8 mouse cellular contexts compared by ENCODE assay signal in genomic region chr2:172440640-172441005, GRCm38 (mm10). TPM values are rescaled to one million over a fixed set of nuclear protein-coding genes. Genes with fewer than 3 reads are reported as not detected.
A peak's percentile ranks its signal among the peaks of the same experiment; 100 is the strongest.
DNase-seq lines count a peak whose midpoint lies in the region; ATAC-seq and TF ChIP-seq lines count a peak whose summit lies in the region.

No protein-coding gene starts in this region.

- TF ChIP-seq POLR2A in small intestine, adult 2 months (IDR thresholded peaks at IDR 0.05; ENCODE audit: low read depth, low read length): no peak

- peak overlapping the region; percentile 99 for H3K4me3 ChIP-seq in megakaryocyte, embryonic 14.5 days (replicated peaks)
- peak overlapping the region; percentile 68 for H3K4me3 ChIP-seq in erythroblast, embryonic 14.5 days (replicated peaks)
- peak overlapping the region; percentile 74 for H3K4me3 ChIP-seq in limb, embryonic 13.5 days
- H3K4me3 ChIP-seq in small intestine, adult 2 months (ENCODE audit: low read depth, low read length): peak overlapping the region; percentile 87

- H3K9me3 ChIP-seq in megakaryocyte, embryonic 14.5 days: no peaks in the 10 kb centered on the region
- H3K9me3 ChIP-seq in erythroblast, embryonic 14.5 days (ENCODE audit: control insufficient read depth, low read length): no peaks in the 10 kb centered on the region
- H3K9me3 ChIP-seq in limb, embryonic 13.5 days: no peaks in the 10 kb centered on the region

- H3K4me1 ChIP-seq in megakaryocyte, embryonic 14.5 days: peaks cover 68% of the 10 kb centered on the region
- H3K4me1 ChIP-seq in erythroblast, embryonic 14.5 days (ENCODE audit: control insufficient read depth): peaks cover 39% of the 10 kb centered on the region
- peaks cover 19% of the 10 kb centered on the region for H3K4me1 ChIP-seq in limb, embryonic 13.5 days
- no peaks in the 10 kb centered on the region; the same call in 1 of the 2 replicates for H3K4me1 ChIP-seq in small intestine, adult 2 months (ENCODE audit: control insufficient read depth, insufficient read depth, insufficient read length, low read length)

- no peak for TF ChIP-seq CTCF in small intestine, adult 2 months (IDR thresholded peaks at IDR 0.05; ENCODE audit: extremely low read depth, insufficient read length, insufficient replicate concordance, low read depth, low read length)

- no peaks in the 10 kb centered on the region for H3K27me3 ChIP-seq in megakaryocyte, embryonic 14.5 days (replicated peaks)
- H3K27me3 ChIP-seq in erythroblast, embryonic 14.5 days (ENCODE audit: control insufficient read depth): no peaks in the 10 kb centered on the region
- no peaks in the 10 kb centered on the region for H3K27me3 ChIP-seq in limb, embryonic 13.5 days
- no peaks in the 10 kb centered on the region for H3K27me3 ChIP-seq in small intestine, adult 2 months (ENCODE audit: control insufficient read depth, insufficient read depth, low read length)

- DNase-seq in T-cell, adult 2 months (ENCODE audit: low spot score): no peak
- no peak for DNase-seq in cerebellum, postnatal 25 days
- DNase-seq in frontal cortex, postnatal 36 days (ENCODE audit: low spot score in 2 of 2): no peak

- H3K27ac ChIP-seq in limb, embryonic 13.5 days: no peak overlapping the region
- peak overlapping the region; percentile 67 for H3K27ac ChIP-seq in small intestine, adult 2 months (ENCODE audit: insufficient read depth, low read depth, low read length)

- peak overlapping the region; percentile 71 for H3K9ac ChIP-seq in limb, embryonic 13.5 days

- H3K36me3 ChIP-seq in megakaryocyte, embryonic 14.5 days (replicated peaks; ENCODE audit: low read length): peaks cover 35% of the 10 kb centered on the region
- peaks cover 29% of the 10 kb centered on the region for H3K36me3 ChIP-seq in erythroblast, embryonic 14.5 days (ENCODE audit: control insufficient read depth)
- H3K36me3 ChIP-seq in limb, embryonic 13.5 days: peaks cover 12% of the 10 kb centered on the region
- H3K36me3 ChIP-seq in small intestine, adult 2 months (ENCODE audit: control insufficient read depth, insufficient read depth, low read length): peaks cover 5% of the 10 kb centered on the region

- H3K4me2 ChIP-seq in limb, embryonic 13.5 days (replicated peaks): peak overlapping the region; percentile 90

- under 1% methylated on average over 21 of the region's 21 CpGs for WGBS in limb, embryonic 13.5 days
- WGBS in small intestine, adult 2 months: under 1% methylated on average over 21 of the region's 21 CpGs

- no peak for ATAC-seq in megakaryocyte, adult 5-6 weeks (ENCODE audit: poor library complexity, severe bottlenecking)
- peak; percentile 66 for ATAC-seq in limb, embryonic 13.5 days (ENCODE audit: low FRiP score, low read depth)

RNA-seq across cellular contexts. Expression of gene Rtf2, which starts 0.3 kb away (rescaled TPM):
- 15.3 and 57.1 TPM in 2 replicates for polyA plus RNA-seq in megakaryocyte, embryonic 14.5 days (2012; ENCODE audit: insufficient read depth, low replicate concordance)
- 49.3 and 54.0 TPM in 2 replicates for total RNA-seq in megakaryocyte, adult 5-6 weeks (2015)
- total RNA-seq in megakaryocyte, adult 5-6 weeks (2017): 190 and 209 TPM in 2 replicates
- polyA plus RNA-seq in erythroblast, embryonic 14.5 days (2012): 3.9 and 4.2 TPM in 2 replicates
- polyA plus RNA-seq in limb, embryonic 13.5 days (2015; fragmentation: Nextera tagmentation; extraction: Ambion mirVana): 69.1 and 71.3 TPM in 2 replicates
- polyA plus RNA-seq in small intestine, adult 2 months (2012; rRNA removed): 16.2 and 35.9 TPM in 2 replicates

RNA-seq across cellular contexts. Expression of gene Gcnt7, which starts 17.8 kb away (rescaled TPM):
- polyA plus RNA-seq in megakaryocyte, embryonic 14.5 days (2012; ENCODE audit: insufficient read depth, low replicate concordance): not detected in 2 replicates
- total RNA-seq in megakaryocyte, adult 5-6 weeks (2015): not detected in 2 replicates
- total RNA-seq in megakaryocyte, adult 5-6 weeks (2017): not detected in 2 replicates
- not detected in 2 replicates for polyA plus RNA-seq in erythroblast, embryonic 14.5 days (2012)
- polyA plus RNA-seq in limb, embryonic 13.5 days (2015; fragmentation: Nextera tagmentation; extraction: Ambion mirVana): 1.6 and 2.2 TPM in 2 replicates
- not detected in 2 replicates for polyA plus RNA-seq in small intestine, adult 2 months (2012; rRNA removed)

RNA-seq across cellular contexts. Expression of gene Fam209, which starts 31.7 kb away (rescaled TPM):
- polyA plus RNA-seq in megakaryocyte, embryonic 14.5 days (2012; ENCODE audit: insufficient read depth, low replicate concordance): not detected in 2 replicates
- 1.2 and 2.7 TPM in 2 replicates for total RNA-seq in megakaryocyte, adult 5-6 weeks (2015)
- 4.3 and 6.8 TPM in 2 replicates for total RNA-seq in megakaryocyte, adult 5-6 weeks (2017)
- not detected in 2 replicates for polyA plus RNA-seq in erythroblast, embryonic 14.5 days (2012)
- polyA plus RNA-seq in limb, embryonic 13.5 days (2015; fragmentation: Nextera tagmentation; extraction: Ambion mirVana): 0.22 and 0.49 TPM in 2 replicates
- polyA plus RNA-seq in small intestine, adult 2 months (2012; rRNA removed): not detected in 2 replicates

RNA-seq across cellular contexts. Expression of gene Cass4, which starts 47.0 kb away (rescaled TPM):
- polyA plus RNA-seq in megakaryocyte, embryonic 14.5 days (2012; ENCODE audit: insufficient read depth, low replicate concordance): 5.9 TPM in 2 replicates
- total RNA-seq in megakaryocyte, adult 5-6 weeks (2015): 4.0 TPM in 2 replicates
- total RNA-seq in megakaryocyte, adult 5-6 weeks (2017): 3.6 and 5.3 TPM in 2 replicates
- polyA plus RNA-seq in erythroblast, embryonic 14.5 days (2012): not detected in 2 replicates
- 0.23 and 0.37 TPM in 2 replicates for polyA plus RNA-seq in limb, embryonic 13.5 days (2015; fragmentation: Nextera tagmentation; extraction: Ambion mirVana)
- polyA plus RNA-seq in small intestine, adult 2 months (2012; rRNA removed): 0.37 and 0.61 TPM in 2 replicates
